Mouse (Mus musculus): ENCODE measurements around the gene Psrc1. TPM values are rescaled to one million over a fixed set of nuclear protein-coding genes. Genes with fewer than 3 reads are reported as not detected.

Gene Psrc1
- polyA plus RNA-seq, 1 experiment from 2014 or later, result 3.1 TPM

DNA sequence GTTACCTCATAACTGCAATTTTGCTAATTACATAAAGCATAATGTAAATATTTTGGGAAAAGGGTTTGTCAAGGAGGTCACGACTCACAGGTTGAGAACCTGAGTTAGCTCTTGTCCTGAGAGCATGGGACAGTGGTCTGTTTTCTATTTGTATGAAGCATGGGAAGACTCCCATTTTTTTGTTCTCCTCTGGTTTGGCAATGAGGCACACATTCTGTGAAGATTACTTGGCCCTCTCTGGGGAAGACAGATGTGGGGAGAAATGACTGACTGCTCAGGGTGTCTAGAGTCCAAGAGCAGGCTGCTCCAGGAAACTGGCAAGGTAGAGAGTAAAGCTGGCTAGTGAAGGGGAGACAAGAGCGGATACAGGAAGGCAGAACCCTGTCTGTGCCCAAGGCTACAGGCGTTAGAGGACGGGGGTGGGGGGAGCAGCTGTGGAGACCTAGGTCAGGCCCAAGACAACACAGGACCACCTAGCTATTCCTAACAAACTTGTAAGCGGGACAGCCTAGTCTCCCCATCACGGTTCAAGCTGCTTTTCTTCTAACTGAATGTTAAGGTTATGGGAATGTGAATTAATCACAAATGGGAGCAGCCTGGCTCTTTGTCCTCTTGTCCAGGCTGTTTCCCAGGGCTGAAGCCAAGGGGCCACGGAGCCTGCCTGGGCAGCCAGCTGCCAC, 41.4 kb downstream of the Psrc1 start:
- 93% methylated on average over 7 of the region's 7 CpGs for WGBS (ENCODE audit: missing documents)
- no peak overlapping the region for H3K27ac ChIP-seq
- no peaks in the 10 kb centered on the region for H3K79me2 ChIP-seq (ENCODE audit: inconsistent target)
- peaks cover 47% of the 10 kb centered on the region for H3K36me3 ChIP-seq (ENCODE audit: inconsistent target)
- no peak overlapping the region for H3K4me3 ChIP-seq (ENCODE audit: inconsistent target)

DNA sequence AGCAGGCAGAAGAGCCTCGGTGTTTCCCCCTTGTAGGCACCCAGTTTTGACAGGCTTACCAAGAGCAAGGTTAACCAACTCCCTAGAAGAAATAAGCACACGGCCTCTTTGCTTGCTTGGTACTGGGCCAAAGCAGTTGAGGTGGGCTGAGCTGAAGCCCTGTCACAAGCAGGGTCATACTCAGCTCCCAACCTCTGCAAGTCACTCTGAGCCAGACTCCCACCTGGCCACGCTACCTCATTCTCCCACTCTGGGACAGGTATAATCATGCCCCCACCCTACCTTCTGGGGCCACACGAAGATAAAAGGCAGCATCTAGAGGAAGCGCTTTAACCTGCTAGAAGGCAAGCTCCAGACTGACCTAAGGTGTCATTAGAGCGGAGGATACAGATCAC, 42.0 kb downstream of the Psrc1 start:
- peaks cover 51% of the 10 kb centered on the region for H3K36me3 ChIP-seq (ENCODE audit: inconsistent target)
- no peak overlapping the region for H3K27ac ChIP-seq
- H3K4me3 ChIP-seq (ENCODE audit: inconsistent target), result no peak overlapping the region
- no peaks in the 10 kb centered on the region for H3K79me2 ChIP-seq (ENCODE audit: inconsistent target)
- 92% methylated on average over 6 of the region's 6 CpGs for WGBS (ENCODE audit: missing documents)

DNA sequence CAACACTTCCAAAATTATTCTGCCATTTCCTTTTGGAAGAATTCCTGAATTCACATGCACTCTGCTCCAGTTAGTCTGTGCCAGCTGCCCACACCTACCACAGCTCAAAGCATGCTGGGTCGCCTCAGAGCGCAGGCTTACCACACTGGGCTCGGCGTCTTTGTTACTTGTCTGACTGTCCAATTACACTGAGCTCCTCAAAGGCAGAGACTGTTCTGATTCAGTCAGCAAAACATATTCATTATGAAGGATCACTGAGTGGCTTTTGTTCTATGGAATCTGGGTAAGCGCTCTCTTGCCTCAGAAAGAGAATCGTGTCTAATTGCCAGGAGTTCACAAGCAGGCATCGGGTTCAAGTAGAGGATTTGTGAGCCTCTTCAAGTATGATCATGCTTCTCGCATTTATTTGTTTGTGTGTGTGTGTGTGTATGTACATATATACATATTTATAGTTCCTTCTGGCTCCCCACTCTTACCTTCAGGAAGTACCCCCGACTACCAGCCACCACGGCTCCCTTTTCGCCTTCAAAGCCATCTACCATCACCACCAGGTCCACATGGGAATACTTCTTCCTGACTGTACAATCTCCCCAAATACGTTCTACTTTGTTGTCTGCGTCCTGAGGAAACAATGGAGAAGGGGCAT, 49.0 kb downstream of the Psrc1 start:
- 98% methylated on average over 13 of the region's 13 CpGs for WGBS (ENCODE audit: missing documents)
- Histone ChIP-seq H3K27ac (no peak overlapping the region), H3K36me3 (ENCODE audit: inconsistent target) (peaks cover 97% of the 10 kb centered on the region), H3K4me3 (ENCODE audit: inconsistent target) (no peak overlapping the region), H3K79me2 (ENCODE audit: inconsistent target) (peaks cover 17% of the 10 kb centered on the region)

GRCm38 (mm10) chr3:108433188-108433880, 49.7 kb downstream of the Psrc1 start:
- peaks cover 24% of the 10 kb centered on the region for H3K79me2 ChIP-seq (ENCODE audit: inconsistent target)
- no peak overlapping the region for H3K4me3 ChIP-seq (ENCODE audit: inconsistent target)
- H3K36me3 ChIP-seq (ENCODE audit: inconsistent target), result peaks cover 91% of the 10 kb centered on the region
- no peak overlapping the region for H3K27ac ChIP-seq
- 93% methylated on average over 18 of the region's 18 CpGs for WGBS (ENCODE audit: missing documents)

DNA sequence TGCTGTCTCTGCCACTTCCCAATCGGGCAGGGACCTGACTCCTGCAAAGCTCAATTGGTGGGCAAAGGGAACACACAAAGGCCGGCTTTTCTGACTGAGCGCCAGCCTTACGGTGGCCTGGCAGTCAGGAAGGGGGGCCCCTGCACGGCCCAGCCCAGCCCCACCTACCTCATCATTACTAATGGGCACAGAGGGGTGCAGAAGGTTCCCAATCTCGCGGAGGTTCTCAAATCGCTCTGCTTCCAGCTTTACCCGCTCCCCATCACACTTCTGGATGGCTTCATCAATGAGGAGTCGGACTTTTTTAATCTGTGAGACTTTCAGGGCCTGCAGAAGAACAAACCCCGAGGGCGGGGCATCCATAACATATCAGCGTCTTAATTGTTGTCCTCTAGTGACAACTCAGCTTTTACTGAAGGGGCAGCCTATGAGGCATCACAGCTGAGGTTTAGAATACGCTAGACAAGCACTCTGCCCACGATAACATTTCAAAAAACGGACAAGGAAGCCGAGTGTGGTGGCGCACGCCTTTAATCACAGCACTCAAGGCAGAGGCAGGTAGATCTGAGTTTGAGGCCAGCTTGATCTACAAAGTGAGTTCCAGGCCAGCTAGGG, 50.3 kb downstream of the Psrc1 start:
- peaks cover 84% of the 10 kb centered on the region for H3K36me3 ChIP-seq (ENCODE audit: inconsistent target)
- peaks cover 30% of the 10 kb centered on the region for H3K79me2 ChIP-seq (ENCODE audit: inconsistent target)
- no peak overlapping the region for H3K27ac ChIP-seq
- 87% methylated on average over 19 of the region's 19 CpGs for WGBS (ENCODE audit: missing documents)
- H3K4me3 ChIP-seq (ENCODE audit: inconsistent target), result no peak overlapping the region

DNA sequence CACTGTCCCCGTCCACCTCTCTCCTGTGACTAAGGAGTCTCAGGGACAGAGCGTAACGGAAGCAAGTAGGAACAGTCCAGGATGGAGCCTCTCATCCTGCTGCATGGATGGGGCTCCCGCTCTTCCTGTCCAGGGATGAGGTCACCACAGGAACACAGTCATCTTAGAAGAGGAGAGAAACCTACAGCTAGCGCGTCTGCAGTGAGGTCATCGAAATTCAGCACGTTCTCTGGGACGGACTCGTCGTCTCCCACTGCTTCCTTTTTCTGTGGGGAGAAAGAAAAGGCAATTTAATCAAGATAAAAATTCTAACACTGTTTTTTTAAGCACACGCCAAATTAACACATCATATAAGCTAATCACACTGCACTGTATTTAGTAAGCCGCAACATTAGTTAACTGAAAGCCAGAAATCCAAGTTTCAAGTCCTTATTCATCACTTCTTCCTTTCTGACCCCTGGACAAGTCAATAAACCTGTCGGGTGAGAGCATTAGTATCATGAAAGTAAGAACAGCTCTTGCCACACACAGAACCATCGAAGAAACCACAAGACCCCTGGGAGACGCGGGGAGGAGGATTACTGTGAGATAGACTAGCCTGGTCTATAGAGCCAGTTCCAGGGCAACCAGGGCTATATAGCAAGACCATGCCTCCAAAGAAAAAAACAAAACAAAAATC, 52.2 kb downstream of the Psrc1 start:
- Histone ChIP-seq H3K27ac (no peak overlapping the region), H3K4me3 (ENCODE audit: inconsistent target) (no peak overlapping the region), H3K79me2 (ENCODE audit: inconsistent target) (peaks cover 49% of the 10 kb centered on the region), H3K36me3 (ENCODE audit: inconsistent target) (peaks cover 67% of the 10 kb centered on the region)
- 96% methylated on average over 17 of the region's 17 CpGs for WGBS (ENCODE audit: missing documents)

DNA sequence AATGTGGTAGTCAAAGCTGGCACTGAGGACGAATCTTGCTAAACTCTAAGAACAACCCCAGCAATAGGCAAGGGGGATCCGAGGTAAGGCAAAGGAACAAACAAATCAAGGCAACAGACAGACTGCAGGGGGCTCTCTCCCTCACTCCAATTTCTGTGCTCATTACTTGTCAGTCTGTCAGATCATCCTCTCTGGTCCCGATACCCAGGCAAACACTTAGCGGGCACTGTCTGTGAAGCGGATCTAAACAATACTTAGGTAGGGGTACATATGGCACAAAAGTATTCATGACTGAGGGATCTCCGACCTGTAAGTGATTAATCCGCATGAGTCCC, 52.7 kb downstream of the Psrc1 start:
- Histone ChIP-seq H3K4me3 (ENCODE audit: inconsistent target) (no peak overlapping the region), H3K27ac (no peak overlapping the region), H3K36me3 (ENCODE audit: inconsistent target) (peaks cover 62% of the 10 kb centered on the region), H3K79me2 (ENCODE audit: inconsistent target) (peaks cover 54% of the 10 kb centered on the region)
- 89% methylated on average over 7 of the region's 7 CpGs for WGBS (ENCODE audit: missing documents)

Other genes starting within 250 kb of the Psrc1 start
- gene Gnai3, start 237.7 kb upstream of the Psrc1 start, polyA plus RNA-seq (2018), result 64.3 to 104 TPM (median 77.4 TPM) in 3 replicates
- gene Gpr61, start 229.0 kb upstream of the Psrc1 start, polyA plus RNA-seq (2018), result not detected in 3 replicates
- gene Amigo1, start 197.5 kb upstream of the Psrc1 start, polyA plus RNA-seq (2018), result 0.90 to 2.1 TPM (median 1.1 TPM) in 3 replicates
- 7.2 to 11.4 TPM (median 8.4 TPM) in 3 replicates for gene Cyb561d1, start 182.6 kb upstream of the Psrc1 start, polyA plus RNA-seq (2018)
- gene Atxn7l2, start 172.9 kb upstream of the Psrc1 start, polyA plus RNA-seq (2018), result 1.9 to 3.0 TPM (median 2.4 TPM) in 3 replicates
- 0.04 TPM in 1 of 3 replicates, not detected in the others for gene Sypl2, start 157.2 kb upstream of the Psrc1 start, polyA plus RNA-seq (2018)
- 106 to 127 TPM (median 113 TPM) in 3 replicates for gene Psma5, start 126.9 kb upstream of the Psrc1 start, polyA plus RNA-seq (2018)
- 26.1 to 55.7 TPM (median 27.5 TPM) in 3 replicates for gene Sort1, start 99.8 kb upstream of the Psrc1 start, polyA plus RNA-seq (2018)
- not detected in 3 replicates for gene Mybphl, start 18.9 kb upstream of the Psrc1 start, polyA plus RNA-seq (2018)
- gene Celsr2, start 31.7 kb downstream of the Psrc1 start, polyA plus RNA-seq (2018), result 0.30 TPM in 1 of 3 replicates, not detected in the others
- 98.2 to 210 TPM (median 113 TPM) in 3 replicates for gene Sars, start 61.4 kb downstream of the Psrc1 start, polyA plus RNA-seq (2018)
- not detected in 3 replicates for gene 1700013F07Rik, start 150.3 kb downstream of the Psrc1 start, polyA plus RNA-seq (2018)
- gene 5330417C22Rik, start 152.7 kb downstream of the Psrc1 start, polyA plus RNA-seq (2018), result not detected in 3 replicates
- 40.7 to 43.1 TPM (median 41.5 TPM) in 3 replicates for gene Tmem167b, start 178.6 kb downstream of the Psrc1 start, polyA plus RNA-seq (2018)
- gene Taf13, start 187.9 kb downstream of the Psrc1 start, polyA plus RNA-seq (2018), result 23.0 to 37.5 TPM (median 26.9 TPM) in 3 replicates
- gene Wdr47, start 207.4 kb downstream of the Psrc1 start, polyA plus RNA-seq (2018), result 4.4 to 5.8 TPM (median 5.8 TPM) in 3 replicates

All from macrophage (primary cell).